Mouse (Mus musculus): ENCODE measurements around the gene Depdc1b.

Depdc1b gene

GRCm38 (mm10) chr13:108319028-108319427, 2.9 kb downstream of the Depdc1b start:
- no peak for DNase-seq

DNA sequence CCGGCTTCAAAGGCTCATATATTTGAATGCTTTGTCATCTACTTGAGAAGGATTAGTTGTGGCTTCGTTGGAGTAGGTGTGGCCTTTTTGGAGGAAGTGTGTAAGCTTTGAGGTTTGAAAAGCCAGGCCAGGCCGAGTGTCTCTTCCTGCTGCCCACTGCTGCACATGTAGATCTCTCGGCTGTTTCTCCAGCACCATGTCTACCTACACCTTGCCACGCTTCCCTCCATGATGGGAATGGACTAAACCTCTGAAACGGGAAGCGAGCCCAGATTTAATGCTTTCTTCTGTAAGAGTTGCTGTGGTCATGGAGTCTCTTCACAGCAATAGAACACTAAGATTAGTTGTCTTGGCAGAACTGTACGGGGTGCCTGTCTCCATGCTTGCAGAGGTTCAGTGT, 4.1 kb downstream of the Depdc1b start:
- DNase-seq: no peak

DNA sequence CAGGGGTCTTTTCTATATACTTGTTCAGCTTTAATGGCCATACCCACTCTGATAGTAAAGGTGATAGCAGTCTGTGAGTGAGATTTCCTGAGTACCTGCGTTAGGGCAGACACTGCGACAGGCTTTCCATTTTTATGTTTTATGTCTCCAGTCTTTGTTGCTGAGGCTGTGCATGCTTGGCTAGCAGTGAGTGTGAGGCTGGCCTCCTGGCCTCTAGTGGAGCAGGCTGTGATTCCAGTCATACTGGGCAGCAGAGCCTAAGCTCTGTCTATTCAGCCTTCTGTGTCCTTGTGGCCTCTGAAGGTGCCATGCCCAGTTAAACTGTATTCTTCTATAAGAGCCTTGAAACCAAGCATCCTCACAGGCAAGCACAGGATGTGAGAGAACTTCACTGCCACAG, 6.3 kb downstream of the Depdc1b start:
- DNase-seq: no peak

DNA sequence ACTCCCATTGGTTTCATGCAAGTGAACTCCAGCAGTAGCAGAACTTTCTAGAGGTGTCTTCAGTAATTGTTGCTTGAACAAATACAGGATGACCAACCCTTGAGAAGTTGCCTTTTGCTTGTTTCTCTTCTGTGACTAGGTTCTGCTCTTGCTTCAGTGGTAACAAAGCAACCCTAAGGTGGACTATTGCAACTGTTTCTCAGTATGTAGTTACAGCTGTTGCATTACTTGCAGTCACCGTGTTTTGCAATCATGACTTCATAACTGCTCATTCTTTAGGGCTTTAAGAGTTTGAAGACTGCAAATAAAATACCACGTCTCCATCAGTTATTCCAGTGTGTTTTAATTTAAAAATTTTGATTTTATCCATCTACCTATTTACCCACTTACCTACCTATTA, 7.2 kb downstream of the Depdc1b start:
- no peak for DNase-seq

- DNase-seq: no peak
Measured at GRCm38 (mm10) chr13:108323866-108324829, 8.0 kb downstream of the Depdc1b start.

- DNase-seq: no peak
Measured at GRCm38 (mm10) chr13:108325871-108326270, 9.7 kb downstream of the Depdc1b start.

DNA sequence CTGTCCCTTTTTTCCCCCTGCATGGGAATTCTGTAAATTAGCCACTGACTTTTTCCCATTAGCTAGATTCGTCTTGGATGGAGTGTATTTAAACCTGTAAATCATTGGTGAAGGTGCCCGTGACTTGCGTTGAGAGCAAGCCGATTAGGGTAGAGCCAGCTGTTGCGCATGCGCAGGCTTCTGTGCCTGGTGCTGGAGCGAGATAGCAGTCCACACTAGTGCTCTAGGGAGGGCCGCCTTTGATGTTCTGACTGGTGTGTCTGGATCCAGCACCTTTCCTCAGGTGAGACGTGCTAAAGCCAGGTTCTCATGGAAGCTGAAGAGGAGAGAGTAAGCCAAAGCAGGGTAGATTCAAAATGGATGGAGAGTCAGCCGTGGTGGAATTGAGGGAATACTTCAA, 10.2 kb downstream of the Depdc1b start:
- no peak for DNase-seq

DNA sequence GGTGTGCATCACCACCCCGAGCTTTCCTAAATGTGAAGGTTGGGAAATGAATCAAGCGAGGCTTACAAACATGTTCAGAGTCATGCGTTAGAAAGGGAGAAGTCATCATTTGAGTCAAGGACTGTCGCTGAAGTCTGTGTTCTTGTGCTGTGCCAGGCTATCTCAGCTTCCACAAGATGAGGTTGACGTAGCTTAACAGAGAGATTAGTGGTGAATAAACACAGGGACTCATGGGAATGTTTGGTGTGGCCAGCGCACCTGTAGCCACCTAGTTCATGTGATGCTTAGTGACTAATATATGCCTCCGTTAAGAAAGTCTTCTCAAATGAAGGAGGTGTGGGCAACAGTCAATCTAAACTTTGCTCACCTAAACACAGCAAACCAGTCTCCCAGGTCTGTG, 10.9 kb downstream of the Depdc1b start:
- DNase-seq: no peak

GRCm38 (mm10) chr13:108328406-108329180, 12.5 kb downstream of the Depdc1b start:
- DNase-seq: no peak

GRCm38 (mm10) chr13:108329693-108330092, 13.6 kb downstream of the Depdc1b start:
- no peak for DNase-seq

- no peak for DNase-seq
Measured at GRCm38 (mm10) chr13:108335257-108336003, 19.3 kb downstream of the Depdc1b start.

DNA sequence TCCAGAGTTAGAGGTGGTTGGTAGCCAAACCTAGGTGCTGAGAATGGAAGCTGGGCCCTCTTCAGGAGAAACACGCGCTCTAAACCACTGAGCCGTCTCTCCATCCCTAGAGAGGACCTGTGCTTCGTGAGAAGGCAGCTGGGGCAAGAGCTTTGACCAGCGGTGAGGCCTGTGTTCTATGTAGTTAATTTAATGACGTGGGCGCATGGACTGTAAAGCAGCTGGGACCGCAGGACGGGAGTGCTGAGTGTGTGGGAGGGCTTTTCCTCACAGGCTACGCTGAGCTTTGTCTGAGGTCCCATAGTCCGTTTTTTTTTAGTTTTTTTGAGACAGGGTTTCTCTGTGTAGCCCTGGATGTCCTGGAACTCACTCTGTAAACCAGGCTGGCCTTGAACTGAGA, 20.1 kb downstream of the Depdc1b start:
- no peak for DNase-seq

DNA sequence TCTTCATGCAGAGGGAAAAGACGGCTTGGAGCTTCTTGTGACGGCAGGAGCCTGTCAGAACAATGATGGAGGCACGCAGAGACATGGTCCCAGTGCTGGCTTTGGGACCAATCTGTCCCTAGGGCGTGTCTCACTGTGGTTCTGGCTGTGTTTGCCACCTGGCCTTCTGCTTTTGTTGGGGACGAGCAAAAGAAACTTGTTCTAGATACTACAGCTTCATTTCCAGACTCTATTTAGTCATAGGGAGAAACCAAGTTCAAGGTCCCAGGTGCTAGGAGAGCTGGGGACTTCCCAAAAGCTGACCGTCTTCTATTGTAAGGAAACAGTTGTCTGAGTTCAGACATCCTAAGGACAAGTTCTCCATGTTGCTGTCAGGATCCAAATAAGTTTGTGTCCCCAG, 21.2 kb downstream of the Depdc1b start:
- DNase-seq: no peak

DNA sequence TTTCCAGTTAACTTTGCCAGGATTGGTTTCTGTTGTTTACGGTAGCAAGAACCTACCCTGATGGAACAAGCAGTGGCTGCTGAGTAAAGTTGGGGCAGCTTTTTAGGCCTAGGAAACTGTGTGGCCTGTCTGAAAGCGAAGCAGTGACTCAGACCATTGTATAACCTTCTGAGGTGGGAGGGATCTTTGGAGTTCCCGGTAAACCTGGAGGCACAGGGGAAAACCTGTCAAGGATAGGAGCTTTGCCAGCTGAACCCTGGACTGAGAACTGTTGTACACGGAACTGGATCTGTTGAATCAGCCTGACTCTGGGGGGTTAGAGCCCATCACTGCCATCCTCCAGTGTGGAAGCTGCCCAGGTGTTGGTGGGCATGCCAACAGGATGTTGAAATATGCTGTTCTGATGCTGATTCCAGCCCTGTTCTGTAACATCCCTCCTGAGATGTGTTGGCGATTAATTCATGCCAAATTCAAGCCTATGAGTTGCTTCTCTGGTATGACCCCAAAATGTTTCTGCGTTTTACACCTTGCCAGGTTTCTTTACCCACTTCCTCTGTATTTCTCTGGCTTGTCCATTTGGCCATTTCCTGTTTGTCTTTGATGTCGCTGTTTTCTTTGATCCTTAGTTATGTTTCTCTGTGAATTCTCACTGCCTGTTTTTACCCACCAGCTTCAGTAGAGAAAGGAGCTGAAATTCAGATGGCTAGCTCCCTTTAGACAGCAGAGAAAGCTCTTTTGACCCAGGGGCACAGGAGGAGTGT, 22.1 kb downstream of the Depdc1b start:
- no peak for DNase-seq

- DNase-seq: no peak
Measured at GRCm38 (mm10) chr13:108339907-108340596, 23.9 kb downstream of the Depdc1b start.

GRCm38 (mm10) chr13:108341585-108341984, 25.5 kb downstream of the Depdc1b start:
- DNase-seq: peak in 1 of 2 experiments; percentile 6

DNA sequence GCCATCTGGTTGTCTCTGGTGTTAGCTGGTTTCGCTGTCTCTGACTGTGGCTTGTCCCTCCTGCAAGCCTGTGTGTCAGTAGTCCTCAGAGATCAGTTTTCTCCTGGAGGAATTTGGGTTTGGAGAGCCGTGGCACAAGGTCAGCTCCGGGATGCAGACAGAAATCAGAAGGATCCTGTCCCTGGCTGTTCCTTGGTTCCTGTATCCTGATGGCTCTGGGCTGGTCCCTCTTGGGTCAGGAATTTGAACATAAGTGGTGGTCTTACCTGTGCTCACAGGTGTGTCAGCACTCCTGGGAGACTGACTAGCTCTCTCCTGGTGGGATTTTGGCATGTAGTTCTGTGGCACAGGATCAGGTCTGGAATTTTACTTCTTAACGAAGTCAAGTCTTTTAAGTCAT, 29.6 kb downstream of the Depdc1b start:
- no peak for DNase-seq

DNA sequence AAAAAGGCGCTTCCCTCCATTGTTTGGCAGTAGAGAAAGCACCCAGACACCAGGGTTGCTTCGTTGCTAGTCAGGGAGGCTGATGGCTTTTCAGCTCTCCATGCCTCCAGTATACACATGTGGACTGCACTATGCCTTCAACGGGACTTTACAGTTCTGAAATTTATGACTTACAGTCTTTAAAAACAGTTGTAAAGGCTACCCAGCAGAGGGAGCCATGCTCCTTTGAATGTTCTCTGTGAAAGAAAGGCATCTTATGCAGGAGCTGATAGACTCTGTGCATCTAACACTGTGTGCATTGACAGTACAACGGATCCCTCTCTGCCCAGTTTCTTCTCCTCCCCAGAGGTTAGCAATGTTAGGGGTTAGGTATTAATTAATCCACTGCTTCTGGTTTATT, 30.9 kb downstream of the Depdc1b start:
- peak in 1 of 2 experiments; percentile 34 for DNase-seq

- peak in 1 of 2 experiments; percentile 14 for DNase-seq
Measured at GRCm38 (mm10) chr13:108349624-108350023, 33.5 kb downstream of the Depdc1b start.

DNA sequence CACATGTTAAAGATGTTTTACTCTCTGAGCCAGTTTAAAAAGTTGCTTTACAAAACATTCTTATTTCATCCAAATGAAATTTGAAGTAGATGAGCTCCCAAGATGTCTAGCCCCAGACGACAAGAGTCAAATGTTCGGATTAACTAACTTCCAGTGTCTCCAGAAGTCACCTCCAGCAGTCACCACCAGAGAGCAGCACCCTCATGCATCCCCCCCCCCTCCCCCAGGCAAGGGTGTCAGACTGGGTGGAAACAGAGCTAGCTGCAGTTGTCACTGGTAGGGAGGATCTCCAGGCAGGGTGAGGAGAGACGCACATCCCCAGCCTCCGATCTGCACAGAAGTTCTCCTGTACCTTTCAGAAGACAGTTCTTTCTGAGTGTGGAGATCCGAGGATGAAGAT, 37.6 kb downstream of the Depdc1b start:
- DNase-seq: no peak

DNA sequence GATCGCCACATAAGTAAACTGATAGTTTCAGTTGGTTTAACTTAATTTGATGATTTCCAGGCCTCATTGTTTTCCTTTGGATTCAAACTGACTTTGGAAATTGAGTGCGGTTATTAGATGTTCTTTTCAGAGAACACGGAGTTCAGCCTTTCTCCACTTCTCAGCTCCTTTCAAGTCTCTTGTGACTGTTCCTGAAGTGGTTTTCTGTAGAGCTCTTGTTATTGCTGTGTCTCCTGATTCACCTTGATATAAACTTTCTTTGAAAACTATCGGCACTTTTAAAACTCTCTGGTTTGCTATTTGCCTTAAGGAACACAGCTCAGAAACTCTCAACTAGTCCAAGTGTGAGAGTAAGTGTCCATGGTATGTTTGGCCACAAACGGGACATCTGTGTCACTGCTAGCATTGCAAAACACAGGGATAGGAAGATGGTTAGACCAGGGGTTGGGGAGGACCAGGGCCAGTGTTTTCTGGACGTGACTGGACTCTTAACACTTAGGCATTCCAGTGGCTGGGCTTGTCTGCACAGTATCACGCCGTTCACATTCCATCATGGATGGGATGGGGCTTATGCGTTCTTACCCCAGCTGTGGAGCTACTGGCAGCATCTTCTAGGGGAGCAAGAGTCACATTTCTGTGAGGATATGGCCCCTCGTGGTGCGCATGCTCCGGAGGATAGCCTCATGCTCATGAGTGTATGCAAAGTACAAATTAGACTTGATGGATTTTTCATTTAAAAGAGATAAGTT, 38.8 kb downstream of the Depdc1b start:
- no peak for DNase-seq
